Mouse (Mus musculus) liver, adult 2 months (tissue): ENCODE data around the gene 4930535I16Rik.

Experiments
- CTCF ChIP-seq: fragments of 200-500 bp; IDR thresholded peaks from 2 replicates; pipeline ENCODE4 v1.5.1; 2011; ENCODE audit warnings: low read depth, low read length, control low read depth
- POLR2A ChIP-seq: fragments of 200-500 bp; IDR thresholded peaks from 2 replicates; pipeline ENCODE4 v1.6.1; 2011; ENCODE audit warnings: low read length, control low read depth; ENCODE audit not compliant: insufficient read depth; ENCODE audit errors: extremely low read depth

- no peak for TF ChIP-seq CTCF
- TF ChIP-seq POLR2A = no peak
These were observed 5.4 kb downstream of the 4930535I16Rik start for GRCm38 (mm10) chr4:123912431-123912830.
